Mouse (Mus musculus) ES-Bruce4 (cell line): ENCODE data around the gene Ptgr1. TPM values are rescaled to one million over a fixed set of nuclear protein-coding genes. Genes with fewer than 3 reads are reported as not detected.

Source experiments
- H3K27ac ChIP-seq: 2 replicates; pipeline ENCODE4 v1.5.1; 2012; ENCODE audit warnings: low read length, inconsistent platforms; ENCODE audit not compliant: insufficient read depth
- H3K27me3 ChIP-seq: 2 replicates; pipeline ENCODE4 v1.6.1; 2012; ENCODE audit warnings: mild to moderate bottlenecking, low read length, inconsistent platforms; ENCODE audit not compliant: control insufficient read depth, poor library complexity, insufficient read depth, severe bottlenecking
- H3K36me3 ChIP-seq: 2 replicates; pipeline ENCODE4 v1.6.1; 2012; ENCODE audit warnings: inconsistent platforms, mild to moderate bottlenecking, low read length, moderate library complexity; ENCODE audit not compliant: control insufficient read depth, poor library complexity, insufficient read depth, severe bottlenecking
- H3K4me1 ChIP-seq: one replicate; pipeline ENCODE4 v1.8.1; 2011; ENCODE audit warnings: low read length; ENCODE audit not compliant: control insufficient read depth, insufficient read depth
- H3K4me3 ChIP-seq: 2 replicates; pipeline ENCODE4 v1.5.1; 2011; ENCODE audit warnings: low read depth, mild to moderate bottlenecking, low read length
- H3K9ac ChIP-seq: 2 replicates; pipeline ENCODE4 v1.6.1; 2012; ENCODE audit warnings: low read depth, mild to moderate bottlenecking, inconsistent platforms; ENCODE audit not compliant: poor library complexity, severe bottlenecking
- H3K9me3 ChIP-seq: replicated peaks from 2 replicates; pipeline ENCODE4 v1.6.1; 2012; ENCODE audit warnings: mild to moderate bottlenecking, low read length, inconsistent platforms; ENCODE audit not compliant: control insufficient read depth, poor library complexity, insufficient read depth, severe bottlenecking
- CTCF ChIP-seq: IDR thresholded peaks from one replicate; pipeline ENCODE4 v1.8.1; 2011; ENCODE audit warnings: low read depth, low read length
- EP300 ChIP-seq: IDR thresholded peaks from 2 replicates; pipeline ENCODE4 v1.6.1; 2011; ENCODE audit warnings: low read depth, low read length; ENCODE audit not compliant: insufficient read depth
- POLR2A ChIP-seq: IDR thresholded peaks from one replicate; pipeline ENCODE4 v1.8.1; 2011; ENCODE audit warnings: low read length; ENCODE audit not compliant: insufficient read depth
- polyA plus RNA-seq: library from polyadenylated mRNA; stranded (reverse); fragments of >200 nt; gene quantifications from 2 replicates; pipeline ENCODE4 v1.2.4, GENCODE M21; 2011; ENCODE audit warnings: low read depth; ENCODE audit not compliant: missing spikeins, insufficient read depth, insufficient read length

Gene Ptgr1
- polyA plus RNA-seq, 1 experiment, result 17.9 TPM

GRCm38 (mm10) chr4:58932541-58932940 lies 54.4 kb downstream of the Ptgr1 start:
- H3K4me3 ChIP-seq, result no peak overlapping the region
- H3K9me3 ChIP-seq, result no peaks in the 10 kb centered on the region
- no peaks in the 10 kb centered on the region for H3K36me3 ChIP-seq
- no peaks in the 10 kb centered on the region for H3K4me1 ChIP-seq
- no peaks in the 10 kb centered on the region for H3K27me3 ChIP-seq
- TF ChIP-seq POLR2A (no peak), EP300 (no peak), CTCF (no peak)
- H3K9ac ChIP-seq, result no peak overlapping the region
- no peak overlapping the region for H3K27ac ChIP-seq

GRCm38 (mm10) chr4:58927661-58928060 lies 59.3 kb downstream of the Ptgr1 start:
- H3K27me3 ChIP-seq, result no peaks in the 10 kb centered on the region
- H3K36me3 ChIP-seq, result no peaks in the 10 kb centered on the region
- H3K9me3 ChIP-seq, result no peaks in the 10 kb centered on the region
- no peak overlapping the region for H3K9ac ChIP-seq
- no peak overlapping the region for H3K4me3 ChIP-seq
- no peak for TF ChIP-seq EP300
- peak; percentile 37 for TF ChIP-seq CTCF
- H3K4me1 ChIP-seq, result no peaks in the 10 kb centered on the region
- no peak overlapping the region for H3K27ac ChIP-seq

- no peak overlapping the region for H3K4me3 ChIP-seq
- TF ChIP-seq EP300, result no peak
- H3K27ac ChIP-seq, result no peak overlapping the region
- no peaks in the 10 kb centered on the region for H3K36me3 ChIP-seq
- no peaks in the 10 kb centered on the region for H3K27me3 ChIP-seq
- H3K4me1 ChIP-seq, result no peaks in the 10 kb centered on the region
- no peak overlapping the region for H3K9ac ChIP-seq
- H3K9me3 ChIP-seq, result no peaks in the 10 kb centered on the region
These were observed 60.8 kb downstream of the Ptgr1 start for GRCm38 (mm10) chr4:58926120-58926519.

- H3K4me3 ChIP-seq, result no peak overlapping the region
- H3K9ac ChIP-seq, result no peak overlapping the region
- TF ChIP-seq EP300, result no peak
- no peak for TF ChIP-seq CTCF
- TF ChIP-seq POLR2A, result no peak
- H3K27me3 ChIP-seq, result no peaks in the 10 kb centered on the region
- H3K4me1 ChIP-seq, result no peaks in the 10 kb centered on the region
- H3K27ac ChIP-seq, result no peak overlapping the region
- no peaks in the 10 kb centered on the region for H3K36me3 ChIP-seq
- H3K9me3 ChIP-seq, result no peaks in the 10 kb centered on the region
These were observed 61.3 kb downstream of the Ptgr1 start for GRCm38 (mm10) chr4:58925664-58926063.

- Histone ChIP-seq H3K4me3 (no peak overlapping the region), H3K36me3 (no peaks in the 10 kb centered on the region), H3K4me1 (no peaks in the 10 kb centered on the region), H3K27ac (no peak overlapping the region), H3K27me3 (no peaks in the 10 kb centered on the region), H3K9me3 (no peaks in the 10 kb centered on the region), H3K9ac (no peak overlapping the region)
- TF ChIP-seq POLR2A, result no peak
- no peak for TF ChIP-seq CTCF
- no peak for TF ChIP-seq EP300
These were observed 63.0 kb downstream of the Ptgr1 start for GRCm38 (mm10) chr4:58923933-58924332.

Other genes with a start within 250 kb of the Ptgr1 start
- not detected in 2 replicates for gene Olfr267, start 199.4 kb downstream of the Ptgr1 start, polyA plus RNA-seq
- gene Ecpas, start 74.4 kb downstream of the Ptgr1 start, polyA plus RNA-seq, result 58.0 and 65.2 TPM in 2 replicates
- gene Zkscan16, start 43.5 kb downstream of the Ptgr1 start, polyA plus RNA-seq, result 0.49 and 1.2 TPM in 2 replicates
- 6.1 TPM in 2 replicates for gene Dnajc25, start 7.9 kb upstream of the Ptgr1 start, polyA plus RNA-seq
- gene Gm20503, start 16.1 kb upstream of the Ptgr1 start, polyA plus RNA-seq, result not detected in 2 replicates
- 18.3 and 18.4 TPM in 2 replicates for gene Gng10, start 48.0 kb upstream of the Ptgr1 start, polyA plus RNA-seq
- 0.85 and 1.0 TPM in 2 replicates for gene AI481877, start 151.9 kb upstream of the Ptgr1 start, polyA plus RNA-seq
- gene Ugcg, start 202.1 kb upstream of the Ptgr1 start, polyA plus RNA-seq, result 60.0 and 61.2 TPM in 2 replicates